Mouse (Mus musculus) lung, embryonic 14.5 days (tissue): ENCODE measurements around the gene Pde2a. TPM values are rescaled to one million over a fixed set of nuclear protein-coding genes. Genes with fewer than 3 reads are reported as not detected.

Experiments
- ATAC-seq: fragments of 200-750 bp; cut with Nextera tagmentation; 2 replicates; pipeline ENCODE4 v1.8.0; 2017; ENCODE audit warnings: mild to moderate bottlenecking, moderate TSS enrichment, moderate library complexity; ENCODE audit not compliant: insufficient read depth
- DNase-seq: peaks from one replicate; pipeline ENCODE4 v3.0.0-alpha.2; 2015
- H3K27ac ChIP-seq: fragments of 300-500 bp; sonication (generic); 2 replicates; pipeline ENCODE4 v1.5.1; 2014; ENCODE audit warnings: low read depth, mild to moderate bottlenecking, moderate library complexity
- H3K27me3 ChIP-seq: fragments of 300-500 bp; sonication (generic); 2 replicates; pipeline ENCODE4 v1.6.1; 2014; ENCODE audit warnings: low read length, control low read depth; ENCODE audit not compliant: insufficient read depth
- H3K36me3 ChIP-seq: fragments of 300-500 bp; sonication (generic); 2 replicates; pipeline ENCODE4 v1.6.1; 2014; ENCODE audit warnings: control low read depth; ENCODE audit not compliant: insufficient read depth
- H3K4me1 ChIP-seq: fragments of 300-500 bp; sonication (generic); 2 replicates; pipeline ENCODE4 v1.6.1; 2014; ENCODE audit warnings: antibody characterized with exemption, control low read depth; ENCODE audit not compliant: insufficient read depth
- H3K4me2 ChIP-seq: fragments of 300-500 bp; sonication (generic); 2 replicates; pipeline ENCODE4 v1.6.1; 2014; ENCODE audit warnings: mild to moderate bottlenecking
- H3K4me3 ChIP-seq: fragments of 300-500 bp; sonication (generic); 2 replicates; pipeline ENCODE4 v1.5.1; 2014; ENCODE audit warnings: low read depth, low read length
- H3K9ac ChIP-seq: fragments of 300-500 bp; sonication (generic); 2 replicates; pipeline ENCODE4 v1.6.1; 2014
- H3K9me3 ChIP-seq: fragments of 300-500 bp; sonication (generic); 2 replicates; pipeline ENCODE4 v1.6.1; 2016; ENCODE audit warnings: low read depth, low read length, control low read depth
- CTCF ChIP-seq: IDR thresholded peaks from 2 replicates; pipeline ENCODE4 v1.5.1; 2016; ENCODE audit warnings: antibody characterized with exemption, low read depth
- WGBS: fragments of 180-500 bp; shearing (Covaris S2); extraction: QIAGEN DNeasy Blood & Tissue Kit; methylation state at CpG from one replicate; pipeline ENCODE4 v1.1.7; 2014; 5-methylcytosine and 5-hydroxymethylcytosine counted together
- polyA plus RNA-seq: library from polyadenylated mRNA; unstranded; fragments of >200 nt; fragmentation: Nextera tagmentation; extraction: Ambion mirVana; gene quantifications from 2 replicates; pipeline ENCODE4 v1.2.1, GENCODE M21; 2014

The Pde2a gene
- polyA plus RNA-seq, 1 experiment from 2014 or later, result 29.3 TPM

- DNase-seq, result no peak
- Histone ChIP-seq H3K9ac (no peak overlapping the region), H3K4me2 (no peak overlapping the region), H3K36me3 (peaks cover 38% of the 10 kb centered on the region), H3K4me3 (no peak overlapping the region), H3K27me3 (no peaks in the 10 kb centered on the region), H3K9me3 (no peaks in the 10 kb centered on the region), H3K4me1 (peaks cover 38% of the 10 kb centered on the region), H3K27ac (no peak overlapping the region)
- TF ChIP-seq CTCF, result no peak
- 75% methylated on average over 6 of the region's 6 CpGs for WGBS
- ATAC-seq, result no peak
Measured at GRCm38 (mm10) chr7:101389256-101389655, 32.2 kb upstream of the Pde2a start.

GRCm38 (mm10) chr7:101391909-101392479 is 29.5 kb upstream of the Pde2a start:
- TF ChIP-seq CTCF, result no peak
- peak overlapping the region; percentile 99 for H3K27ac ChIP-seq
- WGBS, result 33% methylated on average over 4 of the region's 4 CpGs
- H3K9ac ChIP-seq, result peak overlapping the region; percentile 13; the same call in 1 of the 2 replicates
- no peak overlapping the region for H3K4me3 ChIP-seq
- peak overlapping the region; percentile 33 for H3K4me2 ChIP-seq
- H3K9me3 ChIP-seq, result no peaks in the 10 kb centered on the region
- ATAC-seq (peak; percentile 14; the same call in 1 of the 2 replicates), DNase-seq (peak; percentile 84)
- H3K4me1 ChIP-seq, result peaks cover 14% of the 10 kb centered on the region
- no peaks in the 10 kb centered on the region for H3K27me3 ChIP-seq
- H3K36me3 ChIP-seq, result peaks cover 47% of the 10 kb centered on the region

GRCm38 (mm10) chr7:101393015-101393414 is 28.5 kb upstream of the Pde2a start:
- peak; percentile 77 for DNase-seq
- H3K27me3 ChIP-seq, result no peaks in the 10 kb centered on the region
- ATAC-seq, result peak; percentile 4; the same call in 1 of the 2 replicates
- peaks cover 14% of the 10 kb centered on the region for H3K4me1 ChIP-seq
- H3K27ac ChIP-seq, result peak overlapping the region; percentile 99
- peak overlapping the region; percentile 40 for H3K4me2 ChIP-seq
- no peak overlapping the region for H3K4me3 ChIP-seq
- no peak for TF ChIP-seq CTCF
- peaks cover 47% of the 10 kb centered on the region for H3K36me3 ChIP-seq
- H3K9me3 ChIP-seq, result no peaks in the 10 kb centered on the region
- WGBS, result 30% methylated on average over 4 of the region's 4 CpGs
- peak overlapping the region; percentile 1; the same call in 1 of the 2 replicates for H3K9ac ChIP-seq

- Histone ChIP-seq H3K4me2 (peak overlapping the region; percentile 79), H3K4me1 (peaks cover 14% of the 10 kb centered on the region), H3K27me3 (no peaks in the 10 kb centered on the region), H3K36me3 (peaks cover 49% of the 10 kb centered on the region), H3K9me3 (no peaks in the 10 kb centered on the region), H3K9ac (peak overlapping the region; percentile 54), H3K4me3 (peak overlapping the region; percentile 48), H3K27ac (peak overlapping the region; percentile 99)
- ATAC-seq (peak; percentile 91), DNase-seq (peak; percentile 94)
- WGBS, result 21% methylated on average over 8 of the region's 8 CpGs
- TF ChIP-seq CTCF, result no peak
Measured at GRCm38 (mm10) chr7:101393694-101394504, 27.6 kb upstream of the Pde2a start.

DNA sequence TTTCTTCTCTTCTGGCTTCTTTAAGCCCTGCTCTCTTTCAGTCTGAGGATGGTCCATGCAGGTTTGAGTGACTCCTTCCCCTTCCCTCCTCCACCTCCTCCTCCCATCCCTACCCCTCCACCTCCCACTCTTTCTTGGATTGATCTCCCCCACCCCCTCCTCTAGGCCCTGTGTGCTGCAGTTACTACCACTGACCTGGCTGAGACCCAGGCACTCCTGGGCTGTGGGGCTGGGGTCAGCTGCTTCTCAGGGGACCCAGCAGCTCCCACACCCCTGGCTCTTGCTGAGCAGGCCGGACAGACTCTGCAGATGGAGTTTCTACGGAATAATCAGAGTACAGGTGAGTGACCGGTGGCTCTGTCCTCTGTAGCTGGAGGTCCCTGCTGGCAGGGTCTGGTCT is 26.9 kb upstream of the Pde2a start:
- 46% methylated on average over 3 of the region's 3 CpGs for WGBS
- Histone ChIP-seq H3K36me3 (peaks cover 50% of the 10 kb centered on the region), H3K4me1 (peaks cover 14% of the 10 kb centered on the region), H3K27ac (peak overlapping the region; percentile 99), H3K4me3 (peak overlapping the region; percentile 48), H3K4me2 (peak overlapping the region; percentile 79), H3K9me3 (no peaks in the 10 kb centered on the region), H3K27me3 (no peaks in the 10 kb centered on the region), H3K9ac (peak overlapping the region; percentile 54)
- no peak for TF ChIP-seq CTCF
- ATAC-seq (peak; percentile 2; the same call in 1 of the 2 replicates), DNase-seq (no peak)

DNA sequence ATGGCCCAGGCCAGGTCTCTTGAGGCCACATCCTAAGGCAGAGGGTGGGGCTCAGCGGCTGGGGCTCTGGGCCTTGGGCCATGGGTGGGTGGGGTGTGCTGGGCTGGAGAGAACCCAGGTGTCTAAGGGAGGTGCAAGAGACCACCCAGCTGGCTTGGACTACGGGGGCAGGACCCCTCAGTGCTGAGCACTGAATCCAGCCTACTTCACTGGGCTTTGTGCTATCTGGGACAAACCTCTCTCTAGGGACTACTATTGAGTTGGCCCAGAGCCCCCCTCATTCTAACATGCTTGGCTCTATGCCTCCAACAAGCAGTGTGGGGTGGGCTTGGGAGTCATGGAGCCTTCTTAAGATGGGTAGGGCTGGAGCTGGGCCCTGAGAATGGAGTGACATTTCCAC is 26.0 kb upstream of the Pde2a start:
- no peak for TF ChIP-seq CTCF
- peak overlapping the region; percentile 79 for H3K4me2 ChIP-seq
- H3K9me3 ChIP-seq, result no peaks in the 10 kb centered on the region
- peaks cover 52% of the 10 kb centered on the region for H3K36me3 ChIP-seq
- ATAC-seq (no peak), DNase-seq (peak; percentile 61)
- H3K27me3 ChIP-seq, result no peaks in the 10 kb centered on the region
- peaks cover 14% of the 10 kb centered on the region for H3K4me1 ChIP-seq
- 52% methylated on average over 2 of the region's 2 CpGs for WGBS
- peak overlapping the region; percentile 48 for H3K4me3 ChIP-seq
- H3K27ac ChIP-seq, result peak overlapping the region; percentile 99; the same call in 1 of the 2 replicates
- peak overlapping the region; percentile 54 for H3K9ac ChIP-seq

GRCm38 (mm10) chr7:101397175-101397574 is 24.3 kb upstream of the Pde2a start:
- ATAC-seq, result no peak
- 87% methylated on average over 4 of the region's 4 CpGs for WGBS
- H3K4me1 ChIP-seq, result peaks cover 14% of the 10 kb centered on the region

More at GRCm38 (mm10) chr7:101397175-101397574, 24.3 kb upstream of the Pde2a start:
- Histone ChIP-seq H3K9ac (no peak overlapping the region), H3K4me2 (no peak overlapping the region), H3K4me3 (no peak overlapping the region), H3K27me3 (no peaks in the 10 kb centered on the region), H3K27ac (no peak overlapping the region), H3K36me3 (peaks cover 66% of the 10 kb centered on the region), H3K9me3 (no peaks in the 10 kb centered on the region)
- TF ChIP-seq CTCF, result no peak
- DNase-seq, result no peak
